Mouse (Mus musculus) cerebellum, adult (tissue): ENCODE results near the gene B3galnt2.
"Not testable (repeated sequence)": the region's sequence is repeated elsewhere in the genome, so short reads cannot be mapped to it uniquely, and the experiment has no call there.

ENCODE experiments used
- ATAC-seq: cut with Nextera tagmentation; 2 replicates; pipeline ENCODE4 v1.9.2; 2017; ENCODE audit warnings: mild to moderate bottlenecking, moderate library complexity, mixed read lengths; ENCODE audit not compliant: insufficient number of reproducible peaks, low FRiP score, low TSS enrichment

B3galnt2 gene

DNA sequence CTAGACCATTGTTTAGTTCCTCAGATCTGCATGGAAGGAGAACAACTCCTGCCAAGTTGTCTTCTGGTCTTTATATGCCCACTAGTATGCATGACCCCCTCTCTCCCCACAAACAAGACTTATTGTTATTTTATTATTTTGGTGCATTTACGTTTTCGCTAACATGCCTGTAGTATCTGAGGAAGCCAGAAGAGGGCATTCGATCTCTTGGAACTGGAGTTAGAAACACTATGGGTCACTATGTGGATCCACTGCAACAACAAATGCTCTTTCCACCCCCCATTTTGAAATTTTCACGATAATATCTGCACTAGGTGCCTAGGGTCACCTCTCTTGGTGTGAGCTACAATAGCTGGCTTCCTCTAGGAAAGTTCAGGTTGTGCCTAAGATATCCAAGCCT lies 49.8 kb downstream of the B3galnt2 start:
- ATAC-seq, result no peak

DNA sequence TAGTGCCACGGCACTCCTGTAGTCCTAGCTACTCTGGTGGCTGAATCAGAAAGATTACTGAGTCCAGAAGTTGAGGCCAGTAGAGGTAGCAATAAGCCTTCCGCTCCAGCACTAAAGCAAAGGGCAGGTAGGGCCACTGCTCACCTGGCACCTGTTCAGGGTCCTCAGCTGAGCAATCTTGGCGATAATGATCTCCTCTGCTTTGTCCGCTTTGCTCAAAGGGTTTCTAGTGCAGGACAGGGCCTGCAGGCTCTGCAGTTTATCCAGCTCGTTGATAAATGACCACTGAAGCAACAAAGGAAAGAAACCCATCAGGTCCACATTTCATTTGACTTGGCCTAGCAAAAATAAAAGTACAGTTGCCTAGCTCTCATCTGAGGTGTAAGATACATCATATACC lies 50.7 kb downstream of the B3galnt2 start:
- ATAC-seq, result no peak

DNA sequence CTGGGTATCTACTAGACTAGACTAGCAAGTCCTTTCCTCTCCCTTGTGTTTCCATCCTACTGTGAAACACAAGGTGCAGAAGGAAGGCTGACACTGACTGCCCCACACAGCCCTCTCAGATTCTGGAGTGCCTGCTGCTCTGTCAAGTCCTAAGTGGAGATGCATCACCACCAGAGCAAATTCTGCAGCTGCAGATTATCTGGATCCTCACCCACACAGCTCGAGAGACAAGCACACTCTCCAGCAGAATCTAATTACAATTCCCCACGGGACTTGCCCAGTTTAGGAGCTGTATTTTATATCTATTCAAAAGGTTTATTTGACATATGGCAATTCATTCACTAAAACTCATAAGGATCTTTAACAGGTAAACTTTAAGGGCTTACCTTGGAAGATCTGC lies 51.8 kb downstream of the B3galnt2 start:
- no peak for ATAC-seq

DNA sequence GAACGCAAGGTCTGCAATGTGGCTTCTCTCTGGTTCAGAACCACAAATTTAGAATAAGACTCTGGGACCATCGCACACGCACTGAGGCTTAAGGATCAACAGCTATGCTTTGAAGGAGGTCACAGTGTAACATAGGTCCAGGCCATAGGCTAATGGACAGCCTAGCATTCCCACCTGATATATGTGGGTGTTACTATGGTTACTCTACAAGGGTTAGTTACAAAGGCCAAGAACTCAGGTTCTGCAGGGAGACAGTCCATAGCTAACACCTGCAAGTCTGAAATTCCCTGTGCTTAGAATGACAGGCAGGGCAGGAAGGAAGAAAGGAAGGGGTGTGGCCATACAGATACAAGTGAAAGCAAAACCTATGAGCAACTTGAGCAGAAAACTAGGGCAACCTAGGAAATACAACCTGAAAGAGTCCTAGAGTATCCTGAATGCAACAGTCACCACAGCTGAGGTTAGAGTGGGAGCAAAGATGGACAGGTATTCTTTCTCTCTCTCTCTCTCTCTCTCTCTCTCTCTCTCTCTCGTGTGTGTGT lies 57.3 kb downstream of the B3galnt2 start:
- no peak for ATAC-seq

DNA sequence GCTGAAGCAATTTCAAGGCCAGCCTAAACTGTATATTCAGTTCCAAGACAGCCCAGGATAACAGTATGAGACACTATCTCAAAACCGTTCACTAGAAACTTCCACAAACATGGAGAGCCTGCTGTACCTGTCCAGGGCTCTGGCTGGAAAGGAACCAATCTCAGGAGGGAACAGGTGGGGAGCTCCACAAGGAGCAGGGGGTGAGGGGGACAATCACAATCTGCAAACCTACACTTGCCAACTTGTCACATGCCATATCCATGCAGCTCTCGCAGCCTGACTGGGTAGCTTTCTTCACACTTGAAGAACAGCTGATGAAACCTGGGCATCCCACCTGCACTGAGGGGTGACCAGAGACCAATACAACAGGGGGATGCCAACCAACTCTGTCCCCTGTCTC lies 59.7 kb downstream of the B3galnt2 start:
- ATAC-seq, result peak; percentile 45

DNA sequence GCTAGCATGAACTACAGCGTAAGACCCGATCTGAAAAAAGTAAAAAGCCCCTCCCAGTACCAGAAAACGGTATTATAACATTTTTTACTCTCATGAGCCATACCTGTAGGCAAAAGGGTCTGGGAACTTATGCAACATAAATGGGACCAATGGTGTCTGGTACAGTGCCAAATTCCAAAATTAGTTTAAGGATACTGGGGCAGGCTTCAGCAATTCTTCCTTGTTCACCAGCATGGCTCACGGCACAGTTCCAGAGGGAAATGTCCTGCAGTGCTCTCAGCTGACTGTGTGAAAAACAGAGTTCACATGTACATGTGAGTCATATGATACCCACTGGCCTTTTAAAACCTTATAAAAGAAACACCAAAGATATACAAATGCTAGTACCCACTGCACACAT lies 60.3 kb downstream of the B3galnt2 start:
- ATAC-seq, result peak; percentile 46; the same call in 1 of the 2 replicates

DNA sequence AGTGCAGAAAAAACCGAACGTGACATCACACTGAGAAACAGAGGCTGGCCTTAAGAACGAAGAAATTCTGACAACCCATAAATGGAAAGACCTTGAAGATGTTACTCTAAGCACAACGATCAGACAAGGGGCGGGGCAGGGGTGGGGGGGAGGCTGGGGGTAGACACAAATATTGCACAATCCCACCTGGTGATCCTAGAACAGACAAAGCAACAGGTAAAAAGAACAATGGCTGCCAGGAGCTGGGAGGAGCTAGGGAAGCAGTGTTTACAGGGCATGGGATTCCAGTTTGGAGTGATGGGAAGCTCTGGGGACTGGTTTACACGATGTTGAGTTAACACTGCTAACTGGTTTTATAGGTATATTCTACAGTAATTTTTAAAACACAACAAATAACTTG lies 61.3 kb downstream of the B3galnt2 start:
- ATAC-seq, result no peak

DNA sequence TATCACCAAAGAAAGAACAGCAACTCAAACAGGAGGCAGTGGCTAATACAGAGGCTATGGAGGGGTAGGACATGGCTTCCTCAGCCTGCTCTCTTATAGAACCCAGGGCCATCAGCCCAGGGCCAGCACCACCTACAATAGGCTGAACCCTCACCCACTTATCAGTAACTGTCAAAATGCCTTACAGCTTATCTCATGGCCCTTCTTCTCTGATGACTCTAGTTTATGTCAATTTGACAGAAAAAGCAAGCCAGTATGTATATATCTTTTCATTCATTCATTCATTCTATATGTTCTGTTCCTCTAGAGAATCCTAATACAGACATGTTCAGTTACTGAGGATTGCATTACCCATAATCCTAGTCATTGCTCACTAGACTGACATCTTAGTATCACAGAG lies 64.0 kb downstream of the B3galnt2 start:
- no peak for ATAC-seq

DNA sequence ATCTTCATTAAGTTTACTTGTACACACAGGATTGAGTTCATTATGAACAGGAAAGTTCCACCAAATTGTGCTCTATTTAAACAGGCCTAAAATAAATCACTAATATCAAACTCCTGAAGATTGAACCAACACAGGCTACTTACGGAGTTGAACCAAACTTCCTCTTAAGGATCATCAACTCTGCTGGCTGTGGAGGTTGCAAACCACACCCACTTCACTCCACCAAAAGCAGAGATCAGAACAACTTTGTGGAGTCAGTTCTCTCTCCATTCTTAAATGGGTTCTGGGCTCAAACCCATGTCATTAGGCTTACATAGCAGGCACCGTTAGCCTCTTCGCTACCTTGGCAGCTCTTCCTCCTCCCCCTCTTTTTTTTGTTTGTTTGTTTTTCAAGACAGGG lies 64.6 kb downstream of the B3galnt2 start:
- ATAC-seq, result no peak

DNA sequence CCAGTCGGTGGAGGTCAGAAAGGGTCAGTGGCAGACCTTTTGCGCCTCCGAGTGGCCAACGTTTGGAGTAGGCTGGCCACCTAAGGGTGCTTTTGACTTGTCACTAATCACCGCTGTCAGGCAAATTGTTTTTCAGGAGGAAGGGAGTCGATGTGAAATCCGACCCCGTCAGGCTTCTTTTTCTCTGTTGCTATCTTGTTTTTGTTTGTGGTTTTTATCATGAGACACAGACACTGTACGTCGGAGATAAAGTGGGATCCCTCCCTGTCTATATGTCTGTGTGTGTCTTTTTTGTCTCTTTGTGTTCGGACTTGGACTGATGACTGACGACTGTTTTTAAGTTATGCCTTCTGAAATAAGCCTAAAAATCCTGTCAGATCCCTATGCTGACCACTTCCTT lies 67.1 kb downstream of the B3galnt2 start:
- not testable (repeated sequence) for ATAC-seq

DNA sequence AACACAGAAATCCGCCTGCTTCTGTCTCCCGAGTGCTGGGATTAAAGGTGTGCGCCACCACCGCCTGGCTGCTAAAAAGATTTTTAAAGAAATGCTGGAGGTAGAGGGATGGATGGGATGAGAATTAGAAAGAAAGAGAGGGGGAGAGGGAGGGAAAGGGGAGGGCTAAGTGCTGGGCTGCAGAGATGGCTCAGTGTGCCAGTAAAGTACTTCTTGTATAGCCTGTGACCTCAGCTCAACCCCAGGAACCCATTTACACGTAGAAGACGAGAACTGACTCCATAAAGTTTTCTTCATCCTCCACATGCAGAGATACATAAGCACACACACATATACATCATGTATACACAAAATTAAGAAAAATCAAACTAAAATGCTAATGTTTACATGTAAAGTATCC lies 71.3 kb downstream of the B3galnt2 start:
- ATAC-seq, result no peak

DNA sequence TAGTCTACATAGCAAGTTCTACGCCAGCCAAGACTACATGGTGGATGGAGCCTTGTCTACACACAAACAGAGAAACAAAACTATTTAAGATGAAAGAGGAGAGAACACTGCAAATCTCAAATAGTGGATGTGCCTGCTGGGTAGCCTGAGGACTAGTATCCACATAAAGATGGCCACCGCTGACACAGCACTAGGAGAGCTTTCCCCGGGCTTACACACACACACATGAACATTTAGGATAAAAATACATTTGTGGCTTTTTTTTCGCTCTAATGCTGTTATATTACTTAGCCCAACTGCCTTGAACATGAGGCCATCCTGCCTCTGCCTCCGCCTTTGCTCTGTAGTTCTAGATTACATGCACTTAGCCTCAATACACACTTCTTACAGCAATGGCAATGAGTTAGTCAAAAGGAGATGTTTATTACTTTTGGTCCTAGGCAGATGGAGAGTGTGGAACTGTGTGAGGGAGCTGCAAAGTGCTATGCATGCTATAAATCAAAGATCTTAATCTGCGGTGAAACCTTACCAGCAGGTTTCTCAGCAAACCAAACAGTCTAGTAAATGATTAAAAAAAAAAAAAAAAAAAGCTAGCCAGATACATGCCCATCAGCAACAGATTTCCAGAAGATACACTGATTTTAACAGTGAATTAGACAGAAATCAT lies 72.0 kb downstream of the B3galnt2 start:
- ATAC-seq, result no peak

DNA sequence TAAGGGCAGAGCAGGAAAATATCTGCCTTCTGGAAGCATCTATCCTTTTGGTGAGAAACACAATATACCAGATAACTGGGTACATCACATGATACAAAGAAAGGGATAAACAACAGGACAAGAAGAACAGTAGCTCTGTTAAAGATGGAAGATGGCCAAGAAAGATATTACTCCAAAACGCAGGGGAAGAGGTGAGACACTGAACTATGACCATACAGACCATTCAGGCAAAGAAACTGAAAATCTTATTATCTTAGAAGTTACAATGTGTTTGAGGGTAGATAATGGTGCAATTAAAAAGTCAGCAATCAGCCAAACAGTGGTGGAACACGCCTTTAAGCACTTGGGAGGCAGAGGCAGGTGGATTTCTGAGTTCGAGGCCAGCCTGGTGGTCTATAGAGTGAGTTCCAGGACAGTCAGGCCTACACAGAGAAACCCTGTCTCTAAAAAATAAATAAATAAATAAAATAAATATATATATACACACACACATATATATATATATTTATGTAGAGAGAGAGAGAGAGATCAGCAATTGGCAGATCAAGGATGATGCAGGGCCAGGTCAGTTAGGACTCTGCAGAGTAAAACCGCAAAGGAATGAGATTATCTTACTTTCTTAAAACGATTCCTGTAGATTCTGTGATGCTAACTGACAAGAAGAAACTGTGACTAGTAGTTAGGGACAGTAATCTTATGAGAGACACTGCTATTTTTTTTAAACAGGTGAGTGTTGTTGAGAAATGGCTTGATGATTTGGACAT lies 79.2 kb downstream of the B3galnt2 start:
- ATAC-seq, result no peak

DNA sequence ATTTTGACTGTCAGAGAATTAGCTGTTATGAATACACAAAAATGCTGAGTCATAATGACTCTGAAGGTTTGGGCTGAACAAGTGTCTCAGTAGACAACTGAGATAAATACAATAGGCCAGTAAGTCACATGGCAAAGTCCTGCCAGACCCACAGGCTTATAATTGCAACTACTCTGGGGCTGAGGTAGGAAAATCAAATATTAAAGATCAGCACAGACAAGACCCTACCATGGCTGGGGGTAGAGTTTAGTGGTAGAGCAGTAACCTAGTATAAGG lies 79.7 kb downstream of the B3galnt2 start:
- no peak; the same call in 1 of the 2 replicates for ATAC-seq

DNA sequence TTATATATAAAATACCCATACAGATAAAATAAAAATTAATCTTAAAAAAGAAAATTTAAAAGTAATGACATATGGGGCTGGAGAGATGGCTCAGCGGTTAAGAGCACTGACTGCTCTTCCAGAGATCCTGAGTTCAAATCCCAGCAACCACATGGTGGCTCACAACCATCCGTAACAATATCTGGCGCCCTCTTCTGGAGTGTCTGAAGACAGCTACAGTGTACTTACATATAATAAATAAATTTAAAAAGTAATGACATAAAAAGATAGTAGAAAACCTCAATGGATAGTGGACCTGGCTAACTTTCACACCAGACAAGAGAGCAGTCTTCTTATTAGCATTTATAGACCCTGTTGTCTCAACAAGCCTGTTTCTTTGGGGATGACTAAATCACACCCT lies 81.1 kb downstream of the B3galnt2 start:
- not testable (repeated sequence) for ATAC-seq

DNA sequence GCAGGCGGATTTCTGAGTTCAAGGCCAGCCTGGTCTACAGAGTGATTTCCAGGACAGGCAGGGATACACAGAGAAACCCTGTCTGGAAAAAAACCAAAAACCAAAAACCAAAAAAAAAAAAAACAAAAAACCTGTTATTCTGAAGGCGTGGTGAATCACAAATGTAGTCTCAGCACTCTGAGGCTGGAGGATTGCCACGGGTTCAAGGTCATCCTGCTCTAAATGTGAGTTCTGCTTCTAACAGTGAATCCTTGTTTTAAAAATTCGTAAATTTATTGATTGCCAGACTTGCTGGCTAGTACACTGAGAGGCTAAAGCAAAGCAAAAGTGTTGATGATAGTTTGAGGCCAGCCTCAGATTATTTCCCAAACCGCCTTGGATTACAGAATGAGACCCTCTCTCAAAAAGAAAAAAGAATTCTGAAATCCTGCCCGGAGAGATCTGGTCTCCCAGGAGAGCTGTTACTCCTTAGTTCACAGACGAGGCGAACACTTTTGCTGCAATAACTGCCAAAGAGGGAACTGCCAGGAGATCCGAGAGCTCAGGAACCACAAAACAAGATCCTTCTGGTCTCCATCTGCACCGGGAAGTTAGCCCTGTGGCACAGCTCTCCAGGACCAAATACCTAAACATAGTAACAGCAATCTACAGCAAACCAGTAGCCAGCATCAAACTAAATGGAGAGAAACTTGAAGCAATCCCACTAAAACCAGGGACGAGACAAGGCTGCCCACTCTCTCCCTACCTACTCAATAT lies 81.8 kb downstream of the B3galnt2 start:
- ATAC-seq, result no peak

DNA sequence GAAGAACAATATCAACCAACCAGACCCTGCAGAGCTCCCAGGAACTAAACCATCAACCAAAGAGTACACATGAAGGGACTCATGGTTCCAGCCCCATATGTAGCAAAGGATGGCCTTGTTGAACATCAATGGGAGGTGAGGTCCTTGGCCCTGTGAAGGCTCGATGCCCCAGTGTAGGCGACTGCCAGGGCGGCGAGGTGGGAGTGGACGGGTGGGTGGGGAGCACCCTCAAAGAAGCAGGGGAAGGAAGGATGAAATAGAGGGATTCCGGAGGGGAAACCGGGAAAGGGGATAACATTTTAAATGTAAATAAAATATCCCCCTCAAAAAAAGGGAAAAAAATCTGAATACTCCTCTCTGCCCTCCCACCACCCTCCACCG lies 84.6 kb downstream of the B3galnt2 start:
- no peak for ATAC-seq

DNA sequence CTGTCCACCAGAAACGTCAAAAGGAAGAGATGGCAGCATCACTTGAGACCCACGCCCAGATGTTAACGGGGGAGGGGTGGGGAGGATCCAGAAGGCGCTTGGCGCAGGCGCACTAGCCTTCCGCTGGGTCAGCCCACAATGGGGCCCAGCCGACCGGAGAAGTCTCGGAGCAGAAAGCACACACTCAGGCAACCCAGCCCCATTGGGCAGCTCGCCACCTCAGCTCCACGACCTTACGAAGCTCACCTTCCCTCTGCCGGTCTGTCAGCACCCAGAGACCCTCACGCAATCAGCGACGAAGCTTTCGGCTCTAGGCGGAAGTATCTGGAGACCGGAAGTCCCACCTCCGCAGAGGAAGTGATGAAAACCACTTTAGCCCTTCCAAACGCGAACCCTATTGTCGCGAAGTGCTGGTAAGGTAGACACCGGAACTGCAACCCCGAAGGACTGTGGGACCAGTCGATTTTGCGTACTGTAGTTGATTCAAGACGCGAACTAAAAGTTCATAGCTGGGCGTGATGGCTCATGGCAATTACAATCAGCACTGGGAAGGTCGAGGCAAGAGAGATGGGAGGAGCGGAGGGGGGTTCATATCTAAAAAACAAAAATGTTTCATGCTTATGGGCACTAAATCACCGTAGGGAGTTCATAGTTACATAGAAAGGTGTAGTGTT lies 85.2 kb downstream of the B3galnt2 start, which contains the start of gene Tbce:
TSS of gene Tbce (minus strand) at position 347 of the 674 bp plus-strand sequence.
- peak; percentile 98 for ATAC-seq

DNA sequence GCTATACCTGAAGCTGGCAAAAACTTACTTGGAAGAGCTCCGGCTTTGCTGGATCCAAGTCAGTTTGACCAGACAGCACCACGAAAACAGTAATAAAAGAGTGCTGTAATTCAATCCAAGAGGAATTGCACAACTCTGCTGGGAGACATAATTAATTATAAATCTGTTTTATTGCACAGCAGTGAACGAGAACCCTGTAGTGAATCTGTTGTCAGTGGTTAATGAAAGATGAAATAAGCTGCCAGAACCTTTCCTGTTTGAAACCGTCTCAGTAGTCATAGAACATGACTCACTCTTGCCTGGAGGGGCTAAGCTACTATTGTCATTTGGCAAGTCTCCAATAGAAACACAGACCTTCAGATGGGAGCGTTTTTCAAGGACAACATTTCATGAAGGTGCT lies 85.9 kb downstream of the B3galnt2 start:
- ATAC-seq, result no peak

DNA sequence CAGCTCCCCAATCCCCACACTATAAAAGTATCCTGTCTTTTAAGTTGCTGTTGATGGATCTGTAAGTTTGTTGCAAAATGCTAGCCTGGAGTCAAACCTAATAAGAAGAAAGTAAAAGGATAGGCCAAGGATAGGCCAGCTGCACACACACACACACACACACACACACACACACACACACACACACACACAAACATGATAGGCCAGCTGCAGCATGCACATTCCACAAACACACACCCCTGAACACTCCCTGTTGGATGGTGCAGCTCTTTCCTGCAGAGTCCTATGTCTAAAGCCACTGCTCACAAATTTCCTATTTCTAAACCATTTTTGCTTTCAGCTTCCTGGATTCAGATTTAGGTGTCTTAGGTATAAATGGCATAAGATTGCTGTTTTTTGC lies 89.6 kb downstream of the B3galnt2 start:
- ATAC-seq, result no peak

DNA sequence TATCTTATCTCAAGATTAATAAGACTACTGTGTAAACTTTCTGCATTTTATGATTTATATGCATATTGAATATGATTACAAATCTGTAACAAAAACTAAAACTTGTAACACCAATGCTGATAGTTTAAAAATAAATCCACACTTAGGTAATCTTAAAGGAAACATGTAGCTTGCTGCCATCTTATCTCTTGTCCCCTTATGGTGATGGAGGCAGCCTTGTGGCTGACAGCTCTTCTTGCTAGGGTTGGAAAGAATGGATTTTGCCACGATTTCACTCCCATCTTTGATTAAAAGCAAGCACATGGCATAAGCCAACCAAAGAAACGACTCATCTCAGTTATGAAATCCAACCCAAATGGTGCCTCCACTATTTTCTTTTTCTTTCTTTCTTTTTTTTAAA lies 90.3 kb downstream of the B3galnt2 start:
- ATAC-seq, result no peak
